Mouse (Mus musculus) limb, embryonic 12.5 days (tissue): ENCODE measurements at regions not wholly inside any gene's neighbourhood (a gene's known extent, or its start where the extent isn't known, plus 50 kb on each side); places are given as distances from the start of the nearest gene placed in this dataset.

ENCODE experiments used
- ATAC-seq: fragments of 200-750 bp; cut with Nextera tagmentation; 2 replicates; pipeline ENCODE4 v1.8.0; 2017; ENCODE audit warnings: low read depth, moderate TSS enrichment; ENCODE audit not compliant: insufficient number of reproducible peaks, insufficient read depth, low FRiP score, low TSS enrichment
- H3K27ac ChIP-seq: fragments of 300-500 bp; sonication (generic); 2 replicates; pipeline ENCODE4 v1.5.1; 2016; ENCODE audit warnings: mild to moderate bottlenecking, moderate library complexity
- H3K27me3 ChIP-seq: fragments of 300-500 bp; sonication (generic); 2 replicates; pipeline ENCODE4 v1.6.1; 2016; ENCODE audit warnings: mild to moderate bottlenecking, moderate library complexity
- H3K36me3 ChIP-seq: fragments of 300-500 bp; sonication (generic); 2 replicates; pipeline ENCODE4 v1.6.1; 2016; ENCODE audit warnings: mild to moderate bottlenecking, moderate library complexity
- H3K4me1 ChIP-seq: fragments of 300-500 bp; sonication (generic); replicated peaks from 2 replicates; pipeline ENCODE4 v1.6.1; 2016
- H3K4me2 ChIP-seq: fragments of 300-500 bp; sonication (generic); 2 replicates; pipeline ENCODE4 v1.6.1; 2016; ENCODE audit warnings: mild to moderate bottlenecking, moderate library complexity
- H3K4me3 ChIP-seq: fragments of 300-500 bp; sonication (generic); replicated peaks from 2 replicates; pipeline ENCODE4 v1.5.1; 2016; ENCODE audit warnings: mild to moderate bottlenecking
- H3K9ac ChIP-seq: fragments of 300-500 bp; sonication (generic); replicated peaks from 2 replicates; pipeline ENCODE4 v1.6.1; 2016; ENCODE audit warnings: mild to moderate bottlenecking, moderate library complexity
- H3K9me3 ChIP-seq: fragments of 300-500 bp; sonication (generic); 2 replicates; pipeline ENCODE4 v1.6.1; 2016; ENCODE audit warnings: mild to moderate bottlenecking, moderate library complexity
- WGBS: fragments of 180-500 bp; shearing (Covaris S2); methylation state at CpG from one replicate; pipeline ENCODE4 v1.1.7; 2016; 5-methylcytosine and 5-hydroxymethylcytosine counted together

DNA sequence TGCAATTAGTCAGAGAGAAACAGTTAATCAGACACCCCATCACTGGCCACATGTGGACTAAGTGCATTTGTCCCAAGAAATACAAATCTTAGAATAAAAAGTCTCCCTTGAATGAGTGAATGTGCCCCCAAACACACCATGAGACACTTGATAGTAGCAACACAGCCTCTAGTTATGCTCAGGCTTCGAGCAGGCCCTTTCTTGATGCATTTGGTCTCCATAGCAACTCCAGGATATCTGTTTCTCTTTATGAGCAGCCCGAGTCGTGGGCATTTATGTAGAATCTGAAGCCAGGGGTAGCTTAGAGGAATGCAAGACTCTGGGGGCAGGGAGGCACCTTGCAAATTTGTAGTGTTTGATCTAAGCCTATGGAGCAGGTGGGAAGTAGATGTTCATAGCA, 580.6 kb upstream of the Fam19a5 start:
- WGBS = 43% methylated on average over 3 of the region's 3 CpGs
- no peak overlapping the region for H3K27ac ChIP-seq
- no peaks in the 10 kb centered on the region for H3K4me1 ChIP-seq
- H3K4me2 ChIP-seq = no peak overlapping the region
- no peaks in the 10 kb centered on the region for H3K9me3 ChIP-seq
- no peaks in the 10 kb centered on the region for H3K27me3 ChIP-seq
- H3K4me3 ChIP-seq = no peak overlapping the region
- H3K36me3 ChIP-seq = no peaks in the 10 kb centered on the region
- no peak overlapping the region for H3K9ac ChIP-seq
- ATAC-seq = no peak

DNA sequence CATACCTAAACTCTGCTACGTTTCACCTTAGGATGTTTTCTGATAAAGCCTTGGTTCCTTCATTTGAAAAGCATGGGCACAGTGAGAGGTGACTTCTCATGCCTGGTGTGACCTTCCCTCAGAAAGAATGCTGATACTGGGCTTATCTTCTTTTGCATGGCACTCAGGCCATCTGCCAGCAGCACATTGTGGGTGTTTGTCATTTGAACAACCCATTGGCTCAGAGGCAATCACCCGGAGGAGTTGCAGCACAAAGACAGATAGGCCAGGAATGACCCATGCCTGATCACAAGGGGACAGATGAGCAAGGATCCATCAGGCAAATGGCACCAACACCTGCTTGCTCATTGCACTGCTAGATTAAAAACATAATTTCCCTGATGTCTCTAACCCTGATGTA, 572.7 kb upstream of the Fam19a5 start:
- Histone ChIP-seq H3K27me3 (no peaks in the 10 kb centered on the region), H3K9me3 (0 out of 2 replicates have a peak, but pooled peaks cover 7% of the 10 kb centered on the region), H3K4me2 (no peak overlapping the region), H3K27ac (no peak overlapping the region), H3K4me3 (no peak overlapping the region), H3K4me1 (no peaks in the 10 kb centered on the region), H3K36me3 (no peaks in the 10 kb centered on the region), H3K9ac (no peak overlapping the region)
- WGBS = 85% methylated on average over 2 of the region's 2 CpGs
- no peak for ATAC-seq

GRCm38 (mm10) chr15:86996196-86996595, 547.9 kb upstream of the Fam19a5 start:
- H3K4me1 ChIP-seq = no peaks in the 10 kb centered on the region
- no peaks in the 10 kb centered on the region for H3K36me3 ChIP-seq
- no peak overlapping the region for H3K9ac ChIP-seq
- H3K9me3 ChIP-seq = no peaks in the 10 kb centered on the region; the same call in 1 of the 2 replicates
- H3K27me3 ChIP-seq = no peaks in the 10 kb centered on the region
- 92% methylated on average over 6 of the region's 6 CpGs for WGBS
- no peak overlapping the region for H3K27ac ChIP-seq
- no peak overlapping the region for H3K4me3 ChIP-seq
- no peak overlapping the region for H3K4me2 ChIP-seq
- no peak for ATAC-seq

DNA sequence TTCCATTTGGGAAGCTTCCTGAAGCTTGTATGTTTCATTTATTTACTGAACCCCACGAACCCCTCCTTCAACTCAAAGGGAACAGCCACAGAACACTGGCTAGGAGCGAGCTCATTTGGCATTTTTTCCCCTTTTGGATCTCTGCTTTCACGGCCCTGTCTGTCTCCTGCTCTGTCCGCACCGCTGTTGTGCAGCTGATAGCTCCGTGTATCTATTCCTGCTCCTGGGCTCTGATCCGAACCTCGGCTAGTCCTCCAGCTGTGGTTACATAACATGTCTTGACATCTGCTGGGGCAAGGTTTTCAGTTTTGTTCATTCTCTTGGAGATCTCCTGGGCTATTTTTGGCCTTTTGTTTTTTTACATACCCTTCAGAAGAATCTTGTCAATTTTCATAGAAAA, 525.1 kb upstream of the Fam19a5 start:
- H3K9me3 ChIP-seq = no peaks in the 10 kb centered on the region
- H3K4me2 ChIP-seq = no peak overlapping the region
- no peak for ATAC-seq
- no peaks in the 10 kb centered on the region for H3K4me1 ChIP-seq
- no peak overlapping the region for H3K27ac ChIP-seq
- no peaks in the 10 kb centered on the region for H3K27me3 ChIP-seq
- no peak overlapping the region for H3K4me3 ChIP-seq
- H3K9ac ChIP-seq = no peak overlapping the region
- no peaks in the 10 kb centered on the region for H3K36me3 ChIP-seq
- 56% methylated on average over 8 of the region's 8 CpGs for WGBS

- Histone ChIP-seq H3K4me2 (no peak overlapping the region), H3K27me3 (no peaks in the 10 kb centered on the region), H3K4me3 (no peak overlapping the region), H3K9me3 (no peaks in the 10 kb centered on the region), H3K36me3 (no peaks in the 10 kb centered on the region), H3K27ac (no peak overlapping the region), H3K9ac (no peak overlapping the region), H3K4me1 (no peaks in the 10 kb centered on the region)
- 92% methylated on average over 13 of the region's 13 CpGs for WGBS
- no peak for ATAC-seq
Measured at GRCm38 (mm10) chr15:87045971-87046370, 498.1 kb upstream of the Fam19a5 start.

DNA sequence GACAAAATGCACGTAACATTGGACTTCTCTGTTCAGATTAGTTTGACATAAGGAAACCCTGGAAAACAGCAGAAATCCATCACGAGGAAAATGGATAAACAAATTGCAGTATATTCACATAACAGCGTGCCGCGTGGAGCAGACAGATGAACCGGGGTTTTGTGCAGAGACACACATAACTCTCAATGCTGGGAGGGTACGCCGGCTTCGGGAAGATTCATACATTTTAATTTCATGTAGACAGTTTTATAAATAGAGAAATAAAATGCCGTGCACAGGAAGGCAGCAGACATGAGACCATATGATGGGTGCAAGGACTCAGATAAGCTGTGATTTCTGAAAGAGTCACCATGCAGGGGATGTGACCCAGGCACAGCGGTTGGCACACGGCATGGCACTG, 489.9 kb upstream of the Fam19a5 start:
- 94% methylated on average over 12 of the region's 12 CpGs for WGBS
- Histone ChIP-seq H3K36me3 (no peaks in the 10 kb centered on the region), H3K9me3 (no peaks in the 10 kb centered on the region), H3K4me1 (no peaks in the 10 kb centered on the region), H3K27ac (no peak overlapping the region), H3K9ac (no peak overlapping the region), H3K4me2 (no peak overlapping the region), H3K27me3 (no peaks in the 10 kb centered on the region), H3K4me3 (no peak overlapping the region)
- ATAC-seq = no peak

GRCm38 (mm10) chr15:87064890-87065289, 479.2 kb upstream of the Fam19a5 start:
- no peaks in the 10 kb centered on the region for H3K9me3 ChIP-seq
- no peak overlapping the region for H3K4me2 ChIP-seq
- 69% methylated on average over 5 of the region's 5 CpGs for WGBS
- H3K27ac ChIP-seq = no peak overlapping the region
- no peaks in the 10 kb centered on the region for H3K36me3 ChIP-seq
- H3K27me3 ChIP-seq = no peaks in the 10 kb centered on the region
- H3K9ac ChIP-seq = no peak overlapping the region
- H3K4me3 ChIP-seq = no peak overlapping the region
- peaks cover 8% of the 10 kb centered on the region; the same call in 1 of the 2 replicates for H3K4me1 ChIP-seq
- no peak for ATAC-seq

DNA sequence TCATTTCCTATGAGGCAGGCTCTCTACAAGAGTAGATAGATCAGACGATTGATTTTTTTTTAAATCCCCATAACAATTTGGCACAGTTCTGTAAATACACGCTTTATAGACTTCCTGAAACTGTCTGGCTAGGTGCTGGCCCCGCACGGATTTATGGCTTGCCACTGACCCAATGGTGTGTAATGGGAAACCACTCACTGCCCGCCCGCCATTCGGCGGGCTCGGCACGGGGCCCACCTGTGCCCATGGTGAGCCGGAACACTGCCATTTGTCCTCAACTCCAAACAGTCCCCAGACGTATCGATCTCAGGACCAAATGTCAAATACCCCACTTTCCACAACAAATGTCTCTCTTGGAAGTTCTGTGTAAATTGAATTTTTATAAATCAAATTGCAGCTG, 475.8 kb upstream of the Fam19a5 start:
- no peaks in the 10 kb centered on the region for H3K27me3 ChIP-seq
- H3K36me3 ChIP-seq = no peaks in the 10 kb centered on the region
- WGBS = 64% methylated on average over 13 of the region's 13 CpGs
- no peak overlapping the region for H3K9ac ChIP-seq
- peaks cover 8% of the 10 kb centered on the region; the same call in 1 of the 2 replicates for H3K4me1 ChIP-seq
- ATAC-seq = no peak
- H3K4me2 ChIP-seq = no peak overlapping the region
- no peak overlapping the region for H3K4me3 ChIP-seq
- no peak overlapping the region for H3K27ac ChIP-seq
- no peaks in the 10 kb centered on the region for H3K9me3 ChIP-seq

DNA sequence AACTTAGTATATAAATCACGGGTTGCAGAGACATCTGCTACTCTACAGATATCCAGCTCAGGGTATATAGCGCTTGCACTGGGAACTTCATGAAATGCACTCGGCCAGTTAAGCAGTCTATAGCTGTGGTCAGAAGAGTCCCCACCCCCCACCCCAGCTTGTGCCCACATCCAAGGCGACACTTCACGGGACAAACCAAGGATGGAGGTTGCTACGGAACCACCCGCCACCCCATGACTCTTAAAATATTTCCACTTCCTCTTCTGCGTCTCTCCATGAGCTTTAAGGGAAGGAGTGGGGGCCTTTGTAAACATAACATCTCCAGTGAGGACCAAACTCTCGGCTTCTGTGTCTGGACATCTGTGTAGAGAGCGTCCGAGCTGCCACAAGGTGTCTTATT, 469.5 kb upstream of the Fam19a5 start:
- Histone ChIP-seq H3K9ac (no peak overlapping the region), H3K36me3 (no peaks in the 10 kb centered on the region), H3K9me3 (no peaks in the 10 kb centered on the region), H3K27me3 (no peaks in the 10 kb centered on the region), H3K4me2 (no peak overlapping the region), H3K27ac (no peak overlapping the region), H3K4me1 (peaks cover 3% of the 10 kb centered on the region; the same call in 1 of the 2 replicates), H3K4me3 (no peak overlapping the region)
- 85% methylated on average over 11 of the region's 11 CpGs for WGBS
- no peak for ATAC-seq

DNA sequence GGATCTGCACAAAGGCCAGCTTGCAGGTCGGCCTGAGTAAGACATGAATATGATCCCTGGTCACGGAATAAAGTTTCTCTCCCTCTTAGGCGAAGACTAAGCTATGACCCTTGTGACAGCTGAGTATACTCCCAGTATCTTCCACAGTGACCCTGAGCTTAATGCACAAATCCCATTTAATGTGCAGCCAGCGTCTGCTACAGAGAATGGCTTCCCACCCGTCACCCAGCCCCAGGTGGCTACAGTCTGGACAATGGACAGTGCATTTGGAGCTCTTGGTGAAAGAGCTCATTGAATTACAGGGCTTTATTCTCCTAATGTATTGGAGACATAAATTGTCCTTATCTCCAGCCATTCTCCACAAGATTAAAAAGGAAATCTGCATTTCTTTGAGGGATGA, 454.3 kb upstream of the Fam19a5 start:
- Histone ChIP-seq H3K9ac (no peak overlapping the region), H3K4me2 (no peak overlapping the region), H3K27me3 (no peaks in the 10 kb centered on the region), H3K4me1 (no peaks in the 10 kb centered on the region), H3K36me3 (no peaks in the 10 kb centered on the region), H3K27ac (no peak overlapping the region), H3K9me3 (no peaks in the 10 kb centered on the region), H3K4me3 (no peak overlapping the region)
- ATAC-seq = no peak
- 79% methylated on average over 5 of the region's 5 CpGs for whole genome bisulfite sequencing

DNA sequence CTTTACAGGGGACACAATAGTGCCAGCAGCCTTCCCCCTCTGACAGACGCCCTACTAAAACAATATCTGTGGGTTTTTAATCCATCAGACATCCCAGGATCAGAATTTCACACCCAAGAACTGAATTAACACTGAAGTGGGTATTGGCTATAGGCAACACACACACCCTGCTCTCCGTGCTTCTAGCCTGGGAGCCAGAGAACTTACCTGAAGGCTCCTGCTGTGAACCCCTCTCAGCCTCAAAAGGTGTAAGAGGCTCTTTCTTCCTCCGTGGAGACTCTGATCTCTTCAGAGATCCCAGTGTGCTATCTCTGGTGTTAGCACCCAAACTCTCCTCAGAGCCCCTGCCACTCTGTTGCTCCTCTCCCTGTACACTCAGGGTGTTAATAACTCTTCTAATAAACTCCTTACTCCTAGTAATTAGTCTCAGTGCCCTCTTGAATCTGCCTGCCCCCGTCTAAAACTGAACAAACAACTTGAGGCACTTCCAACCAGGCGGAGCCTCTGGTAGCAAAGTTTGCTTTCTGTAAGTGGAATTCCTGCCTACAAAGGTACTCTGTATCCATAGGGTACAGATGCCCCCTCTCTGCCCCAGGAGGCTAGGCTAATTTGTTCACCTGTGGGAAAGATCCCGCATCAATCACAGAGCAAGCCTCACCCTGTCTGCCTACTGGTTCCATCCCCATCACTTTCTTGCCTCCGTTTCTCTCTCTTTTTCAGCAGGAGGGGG, 452.9 kb upstream of the Fam19a5 start:
- WGBS = 60% methylated on average over 7 of the region's 7 CpGs
- no peaks in the 10 kb centered on the region for H3K4me1 ChIP-seq
- H3K9ac ChIP-seq = no peak overlapping the region
- H3K4me3 ChIP-seq = no peak overlapping the region
- ATAC-seq = no peak
- no peak overlapping the region for H3K27ac ChIP-seq
- no peaks in the 10 kb centered on the region for H3K27me3 ChIP-seq
- H3K4me2 ChIP-seq = no peak overlapping the region
- no peaks in the 10 kb centered on the region for H3K9me3 ChIP-seq
- H3K36me3 ChIP-seq = no peaks in the 10 kb centered on the region

GRCm38 (mm10) chr15:87097206-87097605, 446.9 kb upstream of the Fam19a5 start:
- 81% methylated on average over 4 of the region's 4 CpGs for WGBS
- no peaks in the 10 kb centered on the region for H3K4me1 ChIP-seq
- H3K9me3 ChIP-seq = no peaks in the 10 kb centered on the region; the same call in 1 of the 2 replicates
- H3K27ac ChIP-seq = no peak overlapping the region
- no peak for ATAC-seq
- H3K9ac ChIP-seq = no peak overlapping the region
- no peak overlapping the region for H3K4me2 ChIP-seq
- no peaks in the 10 kb centered on the region for H3K27me3 ChIP-seq
- H3K4me3 ChIP-seq = no peak overlapping the region
- no peaks in the 10 kb centered on the region for H3K36me3 ChIP-seq
